Mouse (Mus musculus) left cerebral cortex, postnatal 36 days (tissue): ENCODE measurements at regions not wholly inside any gene's neighbourhood (a gene's known extent, or its start where the extent isn't known, plus 50 kb on each side); places are given as distances from the start of the nearest gene placed in this dataset.

Experiments used
- DNase-seq, 2 experiments: peaks; one replicate each; pipeline ENCODE4 v3.0.0; 2021 to 2022; ENCODE audit warnings: low spot score in 2 of 2, mixed read lengths in 1 of 2
- intact Hi-C: fragments of 180-260 bp; cut with DNase I; formaldehyde crosslinking; loops from one replicate; pipeline ENCODE4 v1.15.1; 2025

DNA sequence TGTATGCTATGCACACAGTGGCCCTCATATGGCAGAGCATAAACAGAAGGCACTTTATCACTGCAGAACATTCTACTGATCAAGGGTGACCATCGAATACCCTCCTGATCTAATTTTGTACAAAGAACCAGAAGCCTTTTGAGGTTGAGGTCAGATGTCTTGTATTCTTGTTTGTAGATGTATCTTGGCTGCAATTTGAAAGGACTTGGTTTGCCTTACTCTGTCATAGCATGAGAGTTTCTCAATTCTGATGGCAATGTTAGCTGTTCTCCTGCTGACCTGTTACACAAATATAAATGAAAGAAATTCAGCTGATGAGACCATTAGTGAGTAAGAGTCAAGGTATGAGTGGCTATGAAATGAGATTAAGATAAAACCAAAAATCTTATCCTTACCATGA lies 199.1 kb upstream of the Aldoart1 start:
- intact Hi-C loops, result no loop called here

DNA sequence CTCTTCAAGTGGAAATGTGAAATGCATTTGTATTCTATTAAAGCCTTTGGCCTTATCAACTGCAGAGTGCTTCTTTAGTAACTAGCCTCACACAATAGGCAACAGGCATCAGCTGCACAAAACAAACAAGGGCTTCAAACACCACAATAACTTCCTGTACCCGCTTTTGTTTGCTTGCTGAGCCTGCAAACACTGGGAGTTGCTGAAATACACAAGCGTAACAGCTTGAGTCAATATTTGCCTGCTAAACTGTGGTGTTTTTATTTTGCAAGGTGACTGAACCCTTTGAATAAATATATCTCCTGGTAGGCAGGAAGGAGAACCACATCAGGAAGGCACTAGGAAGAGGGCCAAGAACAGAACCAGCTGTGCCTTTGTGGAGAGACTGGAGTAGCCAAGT lies 195.4 kb upstream of the Aldoart1 start:
- no peak for DNase-seq
- intact Hi-C loops, result no loop called here

More for the DNA sequence above, 199.1 kb upstream of the Aldoart1 start:
- DNase-seq, result no peak

DNA sequence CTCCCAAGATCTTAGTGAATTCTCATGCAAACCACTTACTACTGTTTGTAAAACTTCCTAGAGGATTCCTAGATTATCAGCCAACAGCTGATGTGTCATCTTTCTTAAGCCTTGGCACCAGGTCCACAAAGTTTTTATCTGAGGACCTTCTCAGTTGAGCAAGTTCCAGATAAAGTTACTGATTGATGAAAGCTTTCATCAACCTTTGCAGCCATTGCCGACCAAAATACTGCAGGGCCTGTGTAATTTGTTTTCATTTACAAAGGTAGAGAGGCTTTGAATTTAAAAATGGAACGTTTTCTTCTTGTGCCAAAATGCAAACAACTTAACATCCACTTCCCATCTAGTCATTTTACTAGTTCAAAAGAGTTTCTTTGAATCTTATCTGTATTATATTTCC lies 191.9 kb upstream of the Aldoart1 start:
- no peak for DNase-seq
- intact Hi-C loops, result loop anchor here (5.0 kb wide), 1 partner anchor 842 kb away; the partner anchor contains the start of gene Tle1

DNA sequence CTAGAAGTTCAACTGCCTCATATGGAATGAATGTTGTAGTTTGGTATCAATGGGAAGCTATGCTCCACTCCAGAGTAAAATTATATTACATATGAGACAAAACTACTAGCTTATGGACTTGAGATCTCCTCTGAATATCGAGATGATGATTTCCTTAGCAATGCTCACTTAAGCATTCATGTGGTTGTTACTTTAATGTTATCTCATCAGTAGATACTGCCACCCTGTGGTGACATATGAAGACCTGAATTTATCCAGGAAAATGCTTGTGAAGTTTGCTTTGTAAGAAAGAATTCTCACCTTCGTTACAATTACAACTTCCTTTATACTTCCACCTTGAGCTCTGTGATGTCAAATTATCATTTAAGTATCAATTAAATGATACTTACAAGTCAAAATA lies 190.2 kb upstream of the Aldoart1 start:
- no peak for DNase-seq
- intact Hi-C loops, result loop anchor here (5.0 kb wide), 1 partner anchor 840 kb away; the partner anchor contains the start of gene Tle1

DNA sequence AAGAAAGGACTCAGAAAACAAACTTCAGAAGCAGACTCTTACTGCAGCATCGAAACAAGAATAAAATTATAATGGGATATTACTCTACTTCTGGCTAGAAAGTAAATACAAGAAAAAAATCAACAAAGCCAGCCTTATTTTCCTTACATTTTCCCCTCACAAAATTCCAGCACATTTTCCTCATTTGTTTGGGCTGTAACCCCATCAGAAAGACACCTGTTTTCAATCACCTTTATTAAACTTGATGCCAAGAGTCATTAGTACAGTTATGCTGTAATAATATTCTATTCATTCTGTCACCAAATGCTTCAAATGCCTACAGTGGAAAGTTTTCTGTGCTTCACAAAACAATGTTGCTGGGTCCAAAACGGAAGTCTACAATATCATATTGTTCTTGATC lies 189.1 kb upstream of the Aldoart1 start:
- intact Hi-C loops, result loop anchor here (5.0 kb wide), 1 partner anchor 839 kb away; the partner anchor contains the start of gene Tle1
- DNase-seq, result no peak

DNA sequence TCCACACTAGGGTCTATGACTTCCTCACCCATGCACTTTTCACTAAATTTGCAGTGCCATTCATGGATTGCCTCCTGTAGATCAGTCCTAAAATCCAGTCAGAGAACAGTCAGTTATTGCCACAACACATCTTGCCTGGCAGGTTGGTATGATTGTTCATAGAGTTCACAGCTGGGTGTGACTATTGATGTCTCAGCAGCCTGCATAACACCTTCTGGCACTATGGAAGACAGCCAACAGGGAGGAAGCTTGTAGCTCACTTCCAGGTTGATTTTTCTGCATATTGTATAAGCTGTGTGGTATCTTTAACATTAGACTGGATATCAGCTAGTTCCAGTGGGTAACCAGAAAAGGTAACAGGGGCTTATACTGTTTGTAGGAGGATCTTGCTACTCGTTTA lies 145.3 kb upstream of the Aldoart1 start:
- DNase-seq, result no peak
- intact Hi-C loops, result no loop called here

DNA sequence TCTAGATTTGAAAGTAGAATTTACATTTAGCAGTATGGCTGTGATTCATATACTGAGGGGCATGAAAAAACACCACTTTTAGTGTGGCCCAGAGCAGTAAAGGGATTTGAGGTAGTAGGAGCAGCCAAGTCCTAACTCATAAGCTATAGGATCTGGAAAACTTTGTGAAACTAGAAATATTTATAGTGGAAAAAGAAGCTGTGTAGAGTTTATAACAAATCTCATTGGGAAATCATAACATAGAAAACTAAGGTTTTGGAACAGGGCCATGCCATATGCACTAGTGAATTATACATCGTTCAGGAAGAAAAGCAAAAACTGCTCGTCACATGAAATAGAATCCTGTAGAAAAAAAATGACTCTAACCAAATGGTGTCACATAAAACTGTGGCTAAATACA lies 143.7 kb upstream of the Aldoart1 start:
- intact Hi-C loops, result no loop called here
- DNase-seq, result no peak

DNA sequence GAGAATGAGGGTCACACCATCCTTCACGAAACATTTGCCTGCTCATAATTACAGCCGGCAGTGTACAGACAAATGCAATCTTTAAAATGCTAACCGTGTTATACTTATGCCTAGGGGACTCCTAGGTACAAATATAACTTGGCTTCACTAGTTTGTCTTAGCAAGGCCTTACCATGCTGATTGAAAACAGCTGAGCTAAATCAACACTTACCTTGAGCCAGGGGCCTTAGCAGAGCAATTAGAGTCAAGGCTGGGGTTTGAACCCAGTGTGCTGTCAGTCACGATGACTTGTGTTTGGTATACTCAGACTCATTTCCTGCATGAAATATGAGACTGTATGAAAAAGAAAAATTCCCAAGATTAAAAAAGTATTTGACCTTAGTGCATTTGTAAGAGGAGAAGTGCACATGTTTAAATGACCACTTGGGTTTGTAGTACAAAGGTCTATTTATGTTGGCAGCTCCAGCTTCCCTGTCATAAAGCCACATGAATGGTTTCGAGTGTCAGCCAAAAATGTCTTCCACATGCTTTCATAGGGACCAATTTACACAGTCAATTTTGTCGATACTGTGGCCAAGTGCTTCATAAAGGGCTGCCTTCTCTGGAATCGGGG lies 94.0 kb upstream of the Aldoart1 start:
- intact Hi-C loops, result no loop called here
- DNase-seq, result no peak

DNA sequence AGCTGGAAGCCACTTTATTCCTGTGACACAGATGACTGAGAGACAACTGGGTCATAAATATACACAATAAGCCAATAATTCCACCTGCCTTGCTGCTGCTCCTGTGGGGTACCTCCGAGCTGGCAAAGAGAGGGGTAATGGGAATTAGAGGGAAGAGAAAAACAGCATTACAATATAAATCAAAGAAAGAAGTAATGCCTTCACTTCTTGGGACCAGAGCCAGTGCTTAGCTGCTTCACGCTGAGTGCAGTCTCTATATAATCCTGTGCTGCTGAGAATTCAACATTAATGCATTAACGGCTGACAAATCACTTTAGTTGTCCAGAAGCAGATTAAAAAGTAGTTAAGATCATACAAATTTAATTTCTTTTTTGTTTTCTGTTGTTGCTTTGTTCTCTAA lies 71.0 kb upstream of the Aldoart1 start:
- no peak for DNase-seq
- intact Hi-C loops, result no loop called here

DNA sequence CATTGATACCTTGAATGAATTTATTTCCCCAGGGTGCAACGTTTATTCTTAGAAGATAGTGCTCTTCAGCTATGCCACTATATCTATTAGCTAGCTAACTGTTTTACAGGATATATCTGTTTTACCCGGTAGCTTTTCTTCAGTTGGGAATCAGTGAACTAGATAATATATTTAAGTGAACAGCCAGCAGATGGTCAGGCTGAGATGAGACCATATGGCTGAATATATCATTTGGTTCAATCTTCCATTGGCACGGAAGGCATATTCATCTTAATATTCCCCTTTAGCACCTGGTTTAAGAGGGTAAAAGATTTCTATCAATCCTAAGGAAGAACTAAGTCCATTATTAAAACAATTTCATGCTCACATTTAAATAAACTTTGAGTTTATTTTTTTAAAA lies 62.6 kb upstream of the Aldoart1 start:
- intact Hi-C loops, result no loop called here
- DNase-seq, result no peak
